21 mouse cellular contexts compared by ENCODE assay signal in the genomic region with DNA sequence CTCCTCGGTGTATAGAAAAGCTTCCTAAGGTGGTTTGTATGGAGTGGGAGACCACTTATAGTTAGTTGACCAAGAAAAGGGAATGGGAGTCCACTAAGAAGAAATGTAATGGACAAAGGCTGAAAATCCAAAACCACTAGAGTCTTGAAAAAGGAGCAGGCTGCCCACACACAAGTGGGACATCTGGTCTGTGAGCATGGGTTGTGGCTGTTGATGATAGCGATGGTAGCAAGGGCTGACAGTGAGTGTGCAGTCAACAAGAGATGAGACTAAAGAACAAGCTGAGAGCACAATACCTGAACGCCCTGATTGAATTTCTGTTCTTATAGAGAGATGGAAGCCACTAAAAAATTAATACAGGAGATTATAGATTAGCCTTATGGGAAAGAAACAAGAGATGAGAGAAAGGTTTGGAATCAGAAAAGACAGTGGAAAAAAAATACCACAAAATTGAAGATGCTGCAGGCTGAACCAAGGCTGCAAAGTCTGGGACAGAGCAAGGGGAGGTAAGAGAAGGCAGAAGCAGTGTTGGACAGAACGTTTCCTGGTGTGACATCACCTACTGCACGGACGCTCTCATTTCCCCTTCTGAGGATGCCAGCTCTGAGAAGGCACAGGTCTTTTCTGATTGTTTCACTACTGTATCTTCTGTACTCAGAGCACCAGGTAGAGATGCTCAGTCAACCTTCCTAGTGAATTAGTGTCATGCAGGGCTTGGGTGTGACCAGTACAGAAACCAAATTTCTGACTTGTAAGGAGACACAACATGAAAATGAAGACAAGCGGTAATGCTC.
"Had no signal": no experiment of that assay in that cellular context is flagged by ENCODE, and none has a peak within 500 bp of the region (broad histone marks: within the 10 kb centered on the region; RNA-seq: fewer than 3 reads in every experiment).

No protein-coding gene starts in this region.

- H3K4me3 ChIP-seq: lung, embryonic 15.5 days; megakaryocyte, embryonic 14.5 days; midbrain, embryonic 12.5 days; neural tube, embryonic 12.5 days; stomach, embryonic 15.5 days had no signal

- ATAC-seq: liver, postnatal 0 days; lung, postnatal 0 days; midbrain, embryonic 16.5 days had no signal

- H3K9ac ChIP-seq: liver, postnatal 0 days; lung, embryonic 15.5 days; midbrain, embryonic 12.5 days; neural tube, embryonic 12.5 days; stomach, embryonic 15.5 days had no signal

- H3K4me1 ChIP-seq: lung, embryonic 15.5 days; megakaryocyte, embryonic 14.5 days; stomach, embryonic 15.5 days had no signal

- H3K36me3 ChIP-seq: lung, embryonic 15.5 days; midbrain, embryonic 12.5 days; neural tube, embryonic 12.5 days; stomach, embryonic 15.5 days had no signal

- DNase-seq: liver, postnatal 0 days; lung, adult 2 months; lung, postnatal 14 days; lung, postnatal 36 days; midbrain, embryonic 14.5 days; retina, postnatal 1 day; right cerebral cortex, adult 18-20 months; right cerebral cortex, postnatal 25 days; right cerebral cortex, postnatal 4 days; thymus, adult 2 months; thymus, postnatal 25 days; thymus, postnatal 4 days had no signal

- H3K9me3 ChIP-seq: lung, embryonic 15.5 days; megakaryocyte, embryonic 14.5 days; midbrain, embryonic 12.5 days; neural tube, embryonic 12.5 days; stomach, embryonic 15.5 days had no signal

- H3K4me2 ChIP-seq: lung, embryonic 15.5 days; neural tube, embryonic 12.5 days; stomach, embryonic 15.5 days had no signal

- H3K27me3 ChIP-seq: lung, embryonic 15.5 days; megakaryocyte, embryonic 14.5 days; stomach, embryonic 15.5 days had no signal

- H3K27ac ChIP-seq: lung, embryonic 15.5 days; macrophage; midbrain, embryonic 12.5 days; neural tube, embryonic 12.5 days; stomach, embryonic 15.5 days; stomach, postnatal 0 days had no signal
